Mouse (Mus musculus): Measurements from ENCODE around the gene Fcgr1. TPM values are rescaled to one million over a fixed set of nuclear protein-coding genes. Genes with fewer than 3 reads are reported as not detected.
"Not testable (repeated sequence)": the region's sequence is repeated elsewhere in the genome, so short reads cannot be mapped to it uniquely, and the experiment has no call there.

Gene Fcgr1
- total RNA-seq, 2 experiments from 2014 or later = 2.1 to 2.7 TPM

- intact Hi-C loops (cut with DNase I) = loop anchor here (5.0 kb wide), 2 partner anchors 46 to 114 kb away; no protein-coding TSS in a partner anchor
- DNase-seq (ENCODE audit: low spot score in 2 of 2) = not testable (repeated sequence)
Observed at GRCm38 (mm10) chr3:96328060-96328729, 34.4 kb upstream of the Fcgr1 start.

- no peak for DNase-seq (ENCODE audit: low spot score in 2 of 2)
- intact Hi-C loops (cut with DNase I) = loop anchor here (5.0 kb wide), 2 partner anchors 45 to 115 kb away; no protein-coding TSS in a partner anchor
Observed at GRCm38 (mm10) chr3:96327647-96328046, 33.9 kb upstream of the Fcgr1 start.

GRCm38 (mm10) chr3:96327131-96327530 is 33.4 kb upstream of the Fcgr1 start:
- intact Hi-C loops (cut with DNase I) = loop anchor here (5.0 kb wide), 2 partner anchors 45 to 115 kb away; no protein-coding TSS in a partner anchor

GRCm38 (mm10) chr3:96323806-96324205 is 30.0 kb upstream of the Fcgr1 start:
- DNase-seq (ENCODE audit: low spot score in 2 of 2); intact Hi-C loops (cut with DNase I): not testable (repeated sequence)

More at GRCm38 (mm10) chr3:96327131-96327530, 33.4 kb upstream of the Fcgr1 start:
- DNase-seq (ENCODE audit: low spot score in 2 of 2) = peak in 1 of 2 experiments; percentile 21

- intact Hi-C loops (cut with DNase I) = no loop called here
Observed at GRCm38 (mm10) chr3:96322609-96323008, 28.8 kb upstream of the Fcgr1 start.

GRCm38 (mm10) chr3:96321891-96322290 is 28.1 kb upstream of the Fcgr1 start:
- intact Hi-C loops (cut with DNase I) = no loop called here
- no peak for DNase-seq (ENCODE audit: low spot score in 2 of 2)

More at GRCm38 (mm10) chr3:96322609-96323008, 28.8 kb upstream of the Fcgr1 start:
- no peak for DNase-seq (ENCODE audit: low spot score in 2 of 2)

GRCm38 (mm10) chr3:96320003-96320402 is 26.2 kb upstream of the Fcgr1 start:
- DNase-seq (ENCODE audit: low spot score in 2 of 2); intact Hi-C loops (cut with DNase I): not testable (repeated sequence)

GRCm38 (mm10) chr3:96312341-96313098 is 18.8 kb upstream of the Fcgr1 start:
- peak; percentile 43 to 70 for DNase-seq (ENCODE audit: low spot score in 2 of 2)
- intact Hi-C loops (cut with DNase I) = no loop called here

- intact Hi-C loops (cut with DNase I) = no loop called here
- DNase-seq (ENCODE audit: low spot score in 2 of 2) = no peak
Observed at GRCm38 (mm10) chr3:96309441-96309840, 15.7 kb upstream of the Fcgr1 start.

- DNase-seq (ENCODE audit: low spot score in 2 of 2) = no peak
- intact Hi-C loops (cut with DNase I) = no loop called here
Observed at GRCm38 (mm10) chr3:96306506-96306905, 12.7 kb upstream of the Fcgr1 start.

- no peak for DNase-seq (ENCODE audit: low spot score in 2 of 2)
- intact Hi-C loops (cut with DNase I) = no loop called here
Observed at GRCm38 (mm10) chr3:96302076-96302475, 8.3 kb upstream of the Fcgr1 start.

- DNase-seq (ENCODE audit: low spot score in 2 of 2) = no peak
Observed at GRCm38 (mm10) chr3:96300706-96301529, 7.1 kb upstream of the Fcgr1 start.

GRCm38 (mm10) chr3:96299562-96299961 is 5.8 kb upstream of the Fcgr1 start:
- intact Hi-C loops (cut with DNase I) = no loop called here
- DNase-seq (ENCODE audit: low spot score in 2 of 2) = no peak

More at GRCm38 (mm10) chr3:96300706-96301529, 7.1 kb upstream of the Fcgr1 start:
- intact Hi-C loops (cut with DNase I) = no loop called here

GRCm38 (mm10) chr3:96298360-96298759 is 4.6 kb upstream of the Fcgr1 start:
- intact Hi-C loops (cut with DNase I) = no loop called here
- DNase-seq (ENCODE audit: low spot score in 2 of 2) = no peak

GRCm38 (mm10) chr3:96293368-96293767 is 401 bp downstream of the Fcgr1 start:
- intact Hi-C loops (cut with DNase I) = no loop called here
- no peak for DNase-seq (ENCODE audit: low spot score in 2 of 2)

GRCm38 (mm10) chr3:96292641-96293040 is 1.1 kb downstream of the Fcgr1 start:
- intact Hi-C loops (cut with DNase I) = no loop called here
- no peak for DNase-seq (ENCODE audit: low spot score in 2 of 2)

GRCm38 (mm10) chr3:96290727-96291126 is 3.0 kb downstream of the Fcgr1 start:
- intact Hi-C loops (cut with DNase I); DNase-seq (ENCODE audit: low spot score in 2 of 2): not testable (repeated sequence)

GRCm38 (mm10) chr3:96289201-96289600 is 4.6 kb downstream of the Fcgr1 start:
- no peak for DNase-seq (ENCODE audit: low spot score in 2 of 2)
- intact Hi-C loops (cut with DNase I) = no loop called here

- DNase-seq (ENCODE audit: low spot score in 2 of 2); intact Hi-C loops (cut with DNase I): not testable (repeated sequence)
Observed at GRCm38 (mm10) chr3:96287334-96287733, 6.4 kb downstream of the Fcgr1 start.
